Mouse (Mus musculus): Measurements from ENCODE around the gene Astn2.

- no peak for TF ChIP-seq CTCF (IDR thresholded peaks at IDR 0.05; ENCODE audit: low read depth, low read length)
- no peak for TF ChIP-seq POLR2A (IDR thresholded peaks at IDR 0.05; ENCODE audit: extremely low read depth, insufficient read depth, low read length)
Measured at GRCm38 (mm10) chr4:65383070-65383469, 1021.3 kb downstream of the Astn2 start.

Data from liver, adult 2 months (tissue).